ENCODE assay signal across 13 mouse cellular contexts in the genomic region with DNA sequence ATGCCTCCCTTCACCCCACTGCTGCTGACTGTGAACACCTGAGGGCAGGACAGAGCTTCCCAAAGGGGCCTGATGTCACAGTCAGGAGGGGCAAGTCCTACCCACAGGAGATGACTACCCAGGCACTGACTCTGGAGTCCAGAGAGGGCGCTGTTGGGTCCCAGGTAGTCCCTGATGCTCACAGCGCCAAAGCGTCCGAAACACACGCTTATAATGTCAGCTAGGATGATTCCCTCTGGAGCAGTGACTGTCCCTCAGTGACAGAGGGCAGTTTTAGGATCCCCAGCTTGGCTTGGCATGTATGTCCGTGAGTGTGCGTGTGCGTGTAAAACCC. TPM values are rescaled to one million over a fixed set of nuclear protein-coding genes. Genes with fewer than 3 reads are reported as not detected.
DNase-seq lines count a peak whose midpoint lies in the region; ATAC-seq and TF ChIP-seq lines count a peak whose summit lies in the region.
"Had no signal": no experiment of that assay in that cellular context is flagged by ENCODE, and none has a peak within 500 bp of the region (broad histone marks: within the 10 kb centered on the region; RNA-seq: fewer than 3 reads in every experiment).

No protein-coding gene starts in this region.

- TF ChIP-seq CTCF in lung, embryonic 14.5 days (IDR thresholded peaks at IDR 0.05; ENCODE audit: low read depth) = peak; percentile 41
- peak; percentile 69 for TF ChIP-seq CTCF in ES-Bruce4 (IDR thresholded peaks at IDR 0.05; ENCODE audit: low read depth, low read length)

- peaks cover 53% of the 10 kb centered on the region for H3K36me3 ChIP-seq in lung, embryonic 14.5 days (ENCODE audit: insufficient read depth)
- H3K36me3 ChIP-seq in ES-Bruce4 (ENCODE audit: control insufficient read depth, insufficient read depth, low read length, poor library complexity, severe bottlenecking) = no peaks in the 10 kb centered on the region
- H3K36me3 ChIP-seq: liver, embryonic 13.5 days had no signal

- WGBS in lung, embryonic 14.5 days = 83% methylated on average over 8 of the region's 8 CpGs

- H3K27ac ChIP-seq in lung, embryonic 14.5 days (ENCODE audit: low read depth) = no peak overlapping the region
- no peak overlapping the region for H3K27ac ChIP-seq in ES-Bruce4 (ENCODE audit: insufficient read depth, low read length)
- H3K27ac ChIP-seq: hindbrain, embryonic 13.5 days; liver, embryonic 13.5 days had no signal

- H3K27me3 ChIP-seq in lung, embryonic 14.5 days (ENCODE audit: insufficient read depth, low read length) = no peaks in the 10 kb centered on the region
- no peaks in the 10 kb centered on the region for H3K27me3 ChIP-seq in ES-Bruce4 (ENCODE audit: control insufficient read depth, insufficient read depth, low read length, poor library complexity, severe bottlenecking)
- H3K27me3 ChIP-seq: hindbrain, embryonic 13.5 days; liver, embryonic 13.5 days had no signal

- no peak for ATAC-seq in lung, embryonic 14.5 days (ENCODE audit: insufficient read depth)

- no peak for TF ChIP-seq EP300 in ES-Bruce4 (IDR thresholded peaks at IDR 0.05; ENCODE audit: insufficient read depth, low read depth, low read length)

- no peak overlapping the region for H3K9ac ChIP-seq in lung, embryonic 14.5 days
- no peak overlapping the region for H3K9ac ChIP-seq in ES-Bruce4 (ENCODE audit: low read depth, poor library complexity, severe bottlenecking)
- H3K9ac ChIP-seq: liver, embryonic 13.5 days had no signal

- TF ChIP-seq POLR2A in ES-Bruce4 (IDR thresholded peaks at IDR 0.05; ENCODE audit: insufficient read depth, low read length) = no peak

- intact Hi-C loops in heart, postnatal 14 days (cut with DNase I) = loop anchor here (5.0 kb wide), 1 partner anchor 105 kb away; no protein-coding TSS in a partner anchor

- peaks cover 31% of the 10 kb centered on the region for H3K4me1 ChIP-seq in lung, embryonic 14.5 days (ENCODE audit: insufficient read depth)
- peaks cover 29% of the 10 kb centered on the region for H3K4me1 ChIP-seq in ES-Bruce4 (ENCODE audit: control insufficient read depth, insufficient read depth, low read length)
- H3K4me1 ChIP-seq: liver, embryonic 13.5 days had no signal

- no peaks in the 10 kb centered on the region for H3K9me3 ChIP-seq in lung, embryonic 14.5 days (ENCODE audit: low read depth, low read length)
- H3K9me3 ChIP-seq in ES-Bruce4 (replicated peaks; ENCODE audit: control insufficient read depth, insufficient read depth, low read length, poor library complexity, severe bottlenecking) = no peaks in the 10 kb centered on the region
- H3K9me3 ChIP-seq: hindbrain, embryonic 13.5 days; liver, embryonic 13.5 days had no signal

- no peak overlapping the region for H3K4me3 ChIP-seq in lung, embryonic 14.5 days (ENCODE audit: low read depth, low read length)
- H3K4me3 ChIP-seq in ES-Bruce4 (ENCODE audit: low read depth, low read length) = no peak overlapping the region
- H3K4me3 ChIP-seq: hindbrain, embryonic 13.5 days; liver, embryonic 13.5 days had no signal

- H3K4me2 ChIP-seq in lung, embryonic 14.5 days = no peak overlapping the region
- H3K4me2 ChIP-seq: hindbrain, embryonic 13.5 days; liver, embryonic 13.5 days had no signal

- DNase-seq in heart, adult 11 months = peak; percentile 89
- DNase-seq in heart, postnatal 14 days = no peak
- DNase-seq in lung, embryonic 14.5 days = no peak
- no peak for DNase-seq in lung, adult 18-20 months
- peak; percentile 49 for DNase-seq in retina, postnatal 1 day
- no peak for DNase-seq in B cell, adult 2 months
- no peak for DNase-seq in spleen, adult 18-20 months
- DNase-seq: cerebellum, adult 11-12 months; kidney, adult 2 months; liver, embryonic 13.5 days had no signal

RNA-seq across cellular contexts. Expression of a gene that starts 14.0 kb away (rescaled TPM):
- under 1 TPM; 0.31 to 0.44 TPM for total RNA-seq in heart, postnatal 14 days (2021)
- 0.34 and 0.41 TPM in 2 replicates for polyA plus RNA-seq in lung, embryonic 14.5 days (2014; fragmentation: Nextera tagmentation; extraction: Ambion mirVana)
- polyA plus RNA-seq in ES-Bruce4 (2011; ENCODE audit: insufficient read depth, insufficient read length, low read depth, missing spikeins) = 3.8 and 6.8 TPM in 2 replicates
- total RNA-seq: left cerebral cortex, postnatal 36 days had no signal

RNA-seq across cellular contexts. Expression of a gene that starts 43.6 kb away (rescaled TPM):
- 10 to 100 TPM; 32.4 to 32.5 TPM for total RNA-seq in heart, postnatal 14 days (2021)
- 8.9 and 9.0 TPM in 2 replicates for polyA plus RNA-seq in lung, embryonic 14.5 days (2014; fragmentation: Nextera tagmentation; extraction: Ambion mirVana)
- 25.1 and 28.5 TPM in 2 replicates for polyA plus RNA-seq in ES-Bruce4 (2011; ENCODE audit: insufficient read depth, insufficient read length, low read depth, missing spikeins)

Comparison
In these comparisons a context has a peak if more than half of its experiments do, and no peak if none do; other contexts are left out.
1. DNase-seq: peak in heart, adult 11 months (single experiment) and retina, postnatal 1 day (single experiment); none in heart, postnatal 14 days (0 of 2), lung, embryonic 14.5 days (single experiment), lung, adult 18-20 months (0 of 2), B cell, adult 2 months (0 of 2) and spleen, adult 18-20 months (0 of 2).